Mouse (Mus musculus) megakaryocyte, adult 5-6 weeks (primary cell): Measurements from ENCODE around the gene Ccdc61. TPM values are rescaled to one million over a fixed set of nuclear protein-coding genes. Genes with fewer than 3 reads are reported as not detected.

ENCODE experiments used
- ATAC-seq: 2 replicates; pipeline ENCODE4 v1.8.0; 2016; ENCODE audit warnings: mild to moderate bottlenecking, inconsistent platforms; ENCODE audit not compliant: poor library complexity, severe bottlenecking
- total RNA-seq, 2 experiments: library from RNA; stranded (forward) in 1 of 2; stranded (reverse) in 1 of 2; fragments of 153-499, 151-499 nt in 1 of 2; fragments of 221-1000, 200-1000 nt in 1 of 2; gene quantifications; 2 replicates each; pipeline versions ENCODE4 v1.2.3 to v1.2.4; 2015 to 2017

Gene Ccdc61
- total RNA-seq, 2 experiments from 2014 or later = 12.2 to 15.3 TPM

- no peak for ATAC-seq
Observed at GRCm38 (mm10) chr7:18868491-18868890, 41.7 kb downstream of the Ccdc61 start.

GRCm38 (mm10) chr7:18862801-18863200, 47.4 kb downstream of the Ccdc61 start:
- ATAC-seq = no peak

GRCm38 (mm10) chr7:18858310-18858916, 51.8 kb downstream of the Ccdc61 start:
- no peak for ATAC-seq

- ATAC-seq = no peak
Observed at GRCm38 (mm10) chr7:18848395-18848794, 61.8 kb downstream of the Ccdc61 start.

GRCm38 (mm10) chr7:18844811-18845210, 65.4 kb downstream of the Ccdc61 start:
- no peak for ATAC-seq

- ATAC-seq = no peak
Observed at GRCm38 (mm10) chr7:18841174-18841567, 69.0 kb downstream of the Ccdc61 start.

Other genes starting within 250 kb of the Ccdc61 start
- not detected in 2 replicates for gene Psg20, start 224.2 kb downstream of the Ccdc61 start, total RNA-seq (2015)
- not detected in 2 replicates for gene Psg20, start 224.2 kb downstream of the Ccdc61 start, total RNA-seq (2017)
- gene Psg22, start 192.3 kb downstream of the Ccdc61 start, total RNA-seq (2015) = not detected in 2 replicates
- not detected in 2 replicates for gene Psg22, start 192.3 kb downstream of the Ccdc61 start, total RNA-seq (2017)
- not detected in 2 replicates for gene Psg19, start 111.9 kb downstream of the Ccdc61 start, total RNA-seq (2015)
- gene Psg19, start 111.9 kb downstream of the Ccdc61 start, total RNA-seq (2017) = not detected in 2 replicates
- not detected in 2 replicates for gene Psg17, start 88.8 kb downstream of the Ccdc61 start, total RNA-seq (2015)
- gene Psg17, start 88.8 kb downstream of the Ccdc61 start, total RNA-seq (2017) = not detected in 2 replicates
- not detected in 2 replicates for gene Mill2, start 70.4 kb downstream of the Ccdc61 start, total RNA-seq (2015)
- 0.08 TPM in 1 of 2 replicates, not detected in the other for gene Mill2, start 70.4 kb downstream of the Ccdc61 start, total RNA-seq (2017)
- 492 and 634 TPM in 2 replicates for gene Pglyrp1, start 39.1 kb downstream of the Ccdc61 start, total RNA-seq (2015)
- gene Pglyrp1, start 39.1 kb downstream of the Ccdc61 start, total RNA-seq (2017) = 78.5 and 108 TPM in 2 replicates
- not detected in 2 replicates for gene Nova2, start 15.5 kb upstream of the Ccdc61 start, total RNA-seq (2015)
- not detected in 2 replicates for gene Nova2, start 15.5 kb upstream of the Ccdc61 start, total RNA-seq (2017)
- gene Nanos2, start 77.0 kb upstream of the Ccdc61 start, total RNA-seq (2015) = not detected in 2 replicates
- gene Nanos2, start 77.0 kb upstream of the Ccdc61 start, total RNA-seq (2017) = not detected in 2 replicates
- gene Mypop, start 80.8 kb upstream of the Ccdc61 start, total RNA-seq (2015) = 0.25 TPM in 1 of 2 replicates, not detected in the other
- gene Mypop, start 80.8 kb upstream of the Ccdc61 start, total RNA-seq (2017) = 0.15 and 0.24 TPM in 2 replicates
- gene Irf2bp1, start 93.6 kb upstream of the Ccdc61 start, total RNA-seq (2015) = 11.4 and 14.5 TPM in 2 replicates
- 6.9 and 8.2 TPM in 2 replicates for gene Irf2bp1, start 93.6 kb upstream of the Ccdc61 start, total RNA-seq (2017)
- not detected in 2 replicates for gene Foxa3, start 113.1 kb upstream of the Ccdc61 start, total RNA-seq (2015)
- not detected in 2 replicates for gene Foxa3, start 113.1 kb upstream of the Ccdc61 start, total RNA-seq (2017)
- 48.4 and 54.7 TPM in 2 replicates for gene Sympk, start 114.0 kb upstream of the Ccdc61 start, total RNA-seq (2015)
- 26.6 and 30.4 TPM in 2 replicates for gene Sympk, start 114.0 kb upstream of the Ccdc61 start, total RNA-seq (2017)
- not detected in 2 replicates for gene Rsph6a, start 144.3 kb upstream of the Ccdc61 start, total RNA-seq (2015)
- gene Rsph6a, start 144.3 kb upstream of the Ccdc61 start, total RNA-seq (2017) = not detected in 2 replicates
- 4.1 and 6.2 TPM in 2 replicates for gene Dmwd, start 165.8 kb upstream of the Ccdc61 start, total RNA-seq (2015)
- 1.0 and 1.3 TPM in 2 replicates for gene Dmwd, start 165.8 kb upstream of the Ccdc61 start, total RNA-seq (2017)
- gene Dmpk, start 173.4 kb upstream of the Ccdc61 start, total RNA-seq (2015) = 2.2 and 5.4 TPM in 2 replicates
- 2.7 and 3.1 TPM in 2 replicates for gene Dmpk, start 173.4 kb upstream of the Ccdc61 start, total RNA-seq (2017)
- gene Six5, start 184.2 kb upstream of the Ccdc61 start, total RNA-seq (2015) = 0.18 TPM in 1 of 2 replicates, not detected in the other
- gene Six5, start 184.2 kb upstream of the Ccdc61 start, total RNA-seq (2017) = 0.04 and 0.07 TPM in 2 replicates
- gene Gm4969, start 208.0 kb upstream of the Ccdc61 start, total RNA-seq (2015) = 0.05 TPM in 1 of 2 replicates, not detected in the other
- 0.29 TPM in 1 of 2 replicates, not detected in the other for gene Gm4969, start 208.0 kb upstream of the Ccdc61 start, total RNA-seq (2017)
- 1.5 and 1.9 TPM in 2 replicates for gene Fbxo46, start 209.4 kb upstream of the Ccdc61 start, total RNA-seq (2015)
- 6.5 and 6.9 TPM in 2 replicates for gene Fbxo46, start 209.4 kb upstream of the Ccdc61 start, total RNA-seq (2017)
- 6.6 and 7.9 TPM in 2 replicates for gene Qpctl, start 238.9 kb upstream of the Ccdc61 start, total RNA-seq (2015)
- 3.5 and 4.5 TPM in 2 replicates for gene Qpctl, start 238.9 kb upstream of the Ccdc61 start, total RNA-seq (2017)
- gene Snrpd2, start 239.3 kb upstream of the Ccdc61 start, total RNA-seq (2015) = 44.2 and 53.7 TPM in 2 replicates
- gene Snrpd2, start 239.3 kb upstream of the Ccdc61 start, total RNA-seq (2017) = 28.3 and 32.4 TPM in 2 replicates